Mouse (Mus musculus) testis, adult 2 months (tissue): ENCODE results near the gene Hrc. TPM values are rescaled to one million over a fixed set of nuclear protein-coding genes. Genes with fewer than 3 reads are reported as not detected.

Experiments used
- H3K27ac ChIP-seq: fragments of 200-500 bp; 2 replicates; pipeline ENCODE4 v1.5.1; 2012; ENCODE audit warnings: low read depth, low read length; ENCODE audit not compliant: control insufficient read depth, insufficient read depth
- H3K27me3 ChIP-seq: fragments of 200-500 bp; 2 replicates; pipeline ENCODE4 v1.6.1; 2012; ENCODE audit warnings: mild to moderate bottlenecking, low read length, moderate library complexity; ENCODE audit not compliant: control insufficient read depth, insufficient read depth
- H3K36me3 ChIP-seq: fragments of 200-500 bp; 2 replicates; pipeline ENCODE4 v1.6.1; 2012; ENCODE audit warnings: mild to moderate bottlenecking, low read length; ENCODE audit not compliant: control insufficient read depth, insufficient read depth
- H3K4me1 ChIP-seq: fragments of 200-500 bp; 2 replicates; pipeline ENCODE4 v1.6.1; 2012; ENCODE audit warnings: low read length; ENCODE audit not compliant: control insufficient read depth, insufficient read depth
- H3K4me3 ChIP-seq: fragments of 200-500 bp; 2 replicates; pipeline ENCODE4 v1.5.1; 2012; ENCODE audit warnings: low read depth, mild to moderate bottlenecking, low read length, moderate library complexity, mixed read lengths; ENCODE audit not compliant: control insufficient read depth
- CTCF ChIP-seq: fragments of 200-500 bp; IDR thresholded peaks from 2 replicates; pipeline ENCODE4 v1.5.1; 2012; ENCODE audit warnings: low read depth, mild to moderate bottlenecking, inconsistent platforms, low read length, moderate library complexity; ENCODE audit not compliant: control insufficient read depth, insufficient read depth, insufficient replicate concordance
- POLR2A ChIP-seq: fragments of 200-500 bp; IDR thresholded peaks from 2 replicates; pipeline ENCODE4 v1.6.1; 2012; ENCODE audit warnings: low read depth, mild to moderate bottlenecking, inconsistent platforms, low read length, moderate library complexity; ENCODE audit not compliant: control insufficient read depth
- polyA plus RNA-seq: library from polyadenylated mRNA; depleted of rRNA; stranded (reverse); fragments of >200 nt; gene quantifications from 2 replicates; pipeline ENCODE4 v1.2.3, GENCODE M21; 2012; rRNA removed

The Hrc gene
- 0.10 and 0.22 TPM in 2 replicates for polyA plus RNA-seq

DNA sequence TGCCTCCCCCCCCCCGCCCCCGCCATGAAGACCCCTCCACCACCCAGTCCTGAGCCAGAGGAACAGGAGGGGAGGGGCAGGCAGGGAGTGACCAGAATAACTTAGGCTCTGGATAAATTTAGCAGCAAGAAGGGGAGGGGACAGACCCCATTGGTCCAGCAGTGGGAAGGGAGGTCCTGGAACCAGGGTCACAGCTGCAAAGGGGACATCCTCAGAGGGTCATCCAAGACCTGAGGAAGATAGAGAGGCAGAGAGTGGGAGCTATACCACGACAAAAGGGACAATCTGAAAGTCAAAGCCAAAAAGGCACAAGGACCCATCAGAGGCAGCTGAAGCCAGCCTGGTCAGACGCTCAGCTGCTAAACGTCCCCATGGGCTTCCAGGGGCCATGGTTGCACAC lies at the start of gene Hrc:
Gene Hrc (plus strand): TSS at position 235 of the 400 bp plus-strand sequence.
- Histone ChIP-seq H3K27ac (no peak within 1 kb of the TSS), H3K4me1 (peaks cover 33% of the 10 kb centered on the region), H3K36me3 (no peaks in the 10 kb centered on the region), H3K27me3 (no peaks in the 10 kb centered on the region; the same call in 1 of the 2 replicates), H3K4me3 (peak within 1 kb of the TSS; percentile 72)
- no peak for TF ChIP-seq POLR2A
- no peak for TF ChIP-seq CTCF

DNA sequence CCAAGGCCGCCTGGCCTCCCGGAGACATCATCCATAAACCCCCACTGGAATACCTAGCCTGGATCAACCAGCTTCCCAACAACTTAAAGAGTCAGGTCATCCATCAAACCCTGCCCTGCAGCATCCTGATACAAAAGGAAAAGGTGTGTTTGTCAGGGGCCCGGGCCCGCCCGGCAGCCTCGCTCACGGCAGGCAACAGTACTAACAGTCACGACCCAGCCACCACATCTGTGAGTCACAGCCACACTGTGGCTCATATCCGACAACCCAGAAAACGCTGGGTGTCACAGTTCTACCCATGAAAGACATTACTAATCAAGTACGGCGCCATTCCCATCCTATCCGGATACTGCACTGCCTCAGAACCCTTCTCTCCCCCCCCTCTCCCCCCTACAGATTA lies 48.6 kb upstream of the Hrc start:
- no peak overlapping the region for H3K4me3 ChIP-seq
- H3K27ac ChIP-seq = no peak overlapping the region
- H3K4me1 ChIP-seq = no peaks in the 10 kb centered on the region; the same call in 1 of the 2 replicates
- no peak for TF ChIP-seq CTCF
- no peak for TF ChIP-seq POLR2A
- no peaks in the 10 kb centered on the region for H3K36me3 ChIP-seq
- H3K27me3 ChIP-seq = no peaks in the 10 kb centered on the region

DNA sequence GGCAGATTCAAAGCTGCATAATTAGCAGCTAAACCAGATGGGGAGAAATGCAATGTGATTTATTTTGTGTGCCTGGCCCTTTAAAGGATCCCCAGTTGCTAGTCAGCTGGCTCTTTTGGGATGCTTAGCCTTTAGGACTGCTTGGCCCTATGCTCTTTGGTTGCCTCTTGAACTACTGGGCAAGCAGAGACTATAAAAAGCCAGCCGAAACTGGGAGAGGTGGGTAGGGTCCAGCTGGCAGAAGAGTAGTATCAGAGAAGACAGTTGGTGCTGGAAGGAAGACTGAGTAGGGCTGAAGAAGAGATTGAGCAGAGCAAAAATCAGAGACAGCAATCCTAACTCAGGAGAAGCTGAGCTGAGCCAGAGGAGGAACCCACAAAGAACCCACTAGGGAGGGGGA lies 38.5 kb upstream of the Hrc start:
- no peaks in the 10 kb centered on the region for H3K36me3 ChIP-seq
- H3K4me3 ChIP-seq = no peak overlapping the region
- H3K27ac ChIP-seq = no peak overlapping the region
- TF ChIP-seq CTCF = no peak
- TF ChIP-seq POLR2A = no peak
- no peaks in the 10 kb centered on the region for H3K4me1 ChIP-seq
- H3K27me3 ChIP-seq = no peaks in the 10 kb centered on the region

DNA sequence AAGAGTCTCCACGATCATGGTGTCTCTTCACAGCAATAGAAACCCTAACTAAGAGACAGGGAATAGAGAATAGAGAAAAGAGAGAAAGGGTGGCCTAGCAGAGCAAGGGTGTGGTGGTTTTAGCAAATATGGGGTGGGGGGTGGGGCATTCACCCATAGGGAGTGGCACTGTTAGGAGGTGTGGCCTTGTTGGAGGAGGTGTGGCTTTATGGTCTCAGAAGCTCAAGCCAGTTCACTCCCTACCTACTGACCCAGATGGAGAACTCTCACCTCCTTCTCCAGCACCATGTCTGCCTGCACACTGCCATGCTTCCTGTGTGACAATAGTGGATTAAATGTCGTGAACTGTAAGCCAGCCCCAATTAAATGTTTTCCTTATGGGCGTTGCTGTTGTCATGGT lies 37.5 kb upstream of the Hrc start:
- no peak overlapping the region for H3K4me3 ChIP-seq
- no peak overlapping the region for H3K27ac ChIP-seq
- H3K27me3 ChIP-seq = no peaks in the 10 kb centered on the region
- H3K4me1 ChIP-seq = no peaks in the 10 kb centered on the region
- no peaks in the 10 kb centered on the region for H3K36me3 ChIP-seq
- TF ChIP-seq CTCF (no peak), POLR2A (no peak)

DNA sequence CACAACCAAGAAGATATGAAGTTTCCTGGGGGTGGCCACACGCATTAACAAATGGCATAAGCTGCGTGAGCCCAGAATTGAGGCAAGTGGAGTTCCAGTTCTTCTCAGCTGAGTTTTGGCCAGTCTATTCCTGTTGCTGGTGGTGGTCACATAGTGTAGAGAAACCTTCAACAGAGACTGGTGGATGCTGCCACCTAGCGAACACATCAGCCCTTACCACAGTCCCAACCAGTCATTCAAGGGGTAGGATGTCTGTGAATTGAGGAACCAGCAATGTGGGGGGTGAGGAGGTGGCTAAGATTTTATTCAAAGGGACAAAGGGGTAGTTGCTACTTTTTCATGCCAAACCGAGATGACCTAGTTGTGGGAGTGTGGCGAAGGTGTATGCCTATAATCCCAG lies 35.3 kb upstream of the Hrc start:
- H3K36me3 ChIP-seq = no peaks in the 10 kb centered on the region
- TF ChIP-seq CTCF (peak; percentile 35; the same call in 1 of the 2 replicates), POLR2A (no peak)
- H3K27me3 ChIP-seq = no peaks in the 10 kb centered on the region
- H3K27ac ChIP-seq = no peak overlapping the region
- peaks cover 5% of the 10 kb centered on the region for H3K4me1 ChIP-seq
- no peak overlapping the region for H3K4me3 ChIP-seq

DNA sequence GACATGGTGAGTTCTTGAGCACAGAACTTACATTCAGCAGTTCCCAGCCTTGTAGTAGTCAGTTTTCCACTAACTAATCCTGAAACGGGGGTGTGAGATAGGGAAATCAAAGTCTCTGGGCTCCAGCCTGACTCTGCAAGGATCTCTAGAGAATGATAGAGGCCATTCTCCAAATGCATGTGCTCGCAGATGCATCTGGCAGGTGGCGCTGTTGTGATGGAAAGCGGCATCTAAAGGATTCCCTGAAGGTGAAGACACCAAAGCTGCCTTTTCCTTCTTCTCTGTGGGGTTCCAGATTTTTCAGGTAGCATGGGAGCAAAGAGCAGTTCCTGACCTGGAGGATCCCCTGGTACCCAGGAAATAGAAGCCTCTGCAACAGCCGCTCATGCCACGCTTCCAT lies 34.8 kb upstream of the Hrc start:
- Histone ChIP-seq H3K4me1 (peaks cover 7% of the 10 kb centered on the region), H3K4me3 (no peak overlapping the region), H3K27me3 (no peaks in the 10 kb centered on the region), H3K36me3 (no peaks in the 10 kb centered on the region), H3K27ac (no peak overlapping the region)
- peak; percentile 61; the same call in 1 of the 2 replicates for TF ChIP-seq CTCF
- TF ChIP-seq POLR2A = no peak

DNA sequence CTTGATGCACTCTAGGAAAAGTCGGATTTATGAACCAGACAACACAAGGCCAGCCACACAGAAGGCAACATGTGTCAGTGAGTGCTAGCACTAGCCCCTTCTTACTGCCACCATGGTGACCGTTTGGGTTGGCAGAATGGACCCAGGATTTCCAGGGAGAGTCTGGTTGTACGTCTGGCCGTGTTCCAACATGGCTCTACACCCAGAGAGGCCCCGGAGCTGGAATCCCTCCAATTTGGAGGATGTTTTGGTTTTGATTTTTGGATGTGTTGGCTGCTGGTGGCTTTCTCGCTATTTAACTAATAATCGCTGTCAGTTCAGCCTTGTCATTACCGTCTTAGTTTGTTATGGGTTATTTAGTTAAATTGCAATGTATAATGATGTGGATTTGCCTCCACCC lies 32.5 kb upstream of the Hrc start:
- Histone ChIP-seq H3K4me1 (peaks cover 7% of the 10 kb centered on the region), H3K36me3 (no peaks in the 10 kb centered on the region), H3K27ac (no peak overlapping the region), H3K4me3 (no peak overlapping the region), H3K27me3 (no peaks in the 10 kb centered on the region)
- no peak for TF ChIP-seq CTCF
- no peak for TF ChIP-seq POLR2A

DNA sequence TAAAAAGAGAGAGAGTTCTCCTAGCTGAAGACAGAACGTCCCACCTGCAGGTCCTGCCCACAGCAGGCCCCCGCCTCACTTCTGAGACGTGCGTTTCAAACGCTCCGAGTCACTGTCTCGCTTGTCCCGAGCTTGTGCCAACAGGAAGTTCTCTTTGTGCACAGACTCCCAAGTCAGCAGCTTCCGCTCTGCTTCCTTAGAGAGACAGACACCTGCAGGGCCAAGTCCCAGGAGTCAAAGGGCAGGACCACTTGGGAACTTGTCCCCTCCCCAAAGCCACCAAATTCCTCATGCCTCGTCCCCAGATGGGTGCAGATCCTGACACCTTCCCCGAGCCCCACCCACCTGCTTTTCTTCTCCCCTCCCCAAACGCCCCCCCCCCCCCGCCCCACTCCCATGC lies 30.2 kb upstream of the Hrc start:
- Histone ChIP-seq H3K27me3 (no peaks in the 10 kb centered on the region), H3K4me1 (peaks cover 22% of the 10 kb centered on the region), H3K4me3 (no peak overlapping the region), H3K27ac (no peak overlapping the region), H3K36me3 (no peaks in the 10 kb centered on the region)
- TF ChIP-seq CTCF (no peak), POLR2A (no peak)
